Mouse (Mus musculus) urinary bladder, adult 18-20 months (tissue): ENCODE measurements around the gene Pspc1.
"Not testable (repeated sequence)": the region's sequence is repeated elsewhere in the genome, so short reads cannot be mapped to it uniquely, and the experiment has no call there.

Source experiments
- DNase-seq, 2 experiments: peaks; one replicate each; pipeline ENCODE4 v3.0.0; 2022; ENCODE audit warnings: low spot score in 2 of 2, mixed read lengths in 2 of 2

The Pspc1 gene

GRCm38 (mm10) chr14:56778200-56778932, at the start of gene Pspc1:
Pspc1 (minus strand) TSS chr14:56778316.
- peak; percentile 94 to 95 for DNase-seq

- DNase-seq, result no peak
Measured at GRCm38 (mm10) chr14:56824562-56824961, 46.4 kb upstream of the Pspc1 start.

- DNase-seq, result no peak
Measured at GRCm38 (mm10) chr14:56817616-56818015, 39.5 kb upstream of the Pspc1 start.

GRCm38 (mm10) chr14:56817131-56817530, 39.0 kb upstream of the Pspc1 start:
- DNase-seq, result no peak

- no peak for DNase-seq
Measured at GRCm38 (mm10) chr14:56816541-56816940, 38.4 kb upstream of the Pspc1 start.

GRCm38 (mm10) chr14:56812520-56813036, 34.5 kb upstream of the Pspc1 start:
- peak; percentile 53 to 72 for DNase-seq

GRCm38 (mm10) chr14:56811701-56812339, 33.7 kb upstream of the Pspc1 start, which contains the start of gene Zmym5:
Zmym5 (minus strand) TSS chr14:56811716.
- peak; percentile 86 to 90 for DNase-seq

- peak; percentile 31 to 54 for DNase-seq
Measured at GRCm38 (mm10) chr14:56810781-56811690, 32.9 kb upstream of the Pspc1 start.

GRCm38 (mm10) chr14:56793243-56793642, 15.1 kb upstream of the Pspc1 start:
- DNase-seq, result no peak

- no peak for DNase-seq
Measured at GRCm38 (mm10) chr14:56784575-56784974, 6.5 kb upstream of the Pspc1 start.

GRCm38 (mm10) chr14:56778933-56779300, 801 bp upstream of the Pspc1 start:
- no peak for DNase-seq

GRCm38 (mm10) chr14:56777360-56778136, 568 bp downstream of the Pspc1 start:
- peak; percentile 43 to 72 for DNase-seq

GRCm38 (mm10) chr14:56776571-56777238, 1.4 kb downstream of the Pspc1 start:
- no peak for DNase-seq

- DNase-seq, result no peak
Measured at GRCm38 (mm10) chr14:56775416-56775815, 2.7 kb downstream of the Pspc1 start.

- not testable (repeated sequence) for DNase-seq
Measured at GRCm38 (mm10) chr14:56766438-56766837, 11.7 kb downstream of the Pspc1 start.

GRCm38 (mm10) chr14:56765117-56765516, 13.0 kb downstream of the Pspc1 start:
- DNase-seq, result not testable (repeated sequence)

GRCm38 (mm10) chr14:56751282-56751681, 26.8 kb downstream of the Pspc1 start:
- DNase-seq, result no peak

- DNase-seq, result no peak
Measured at GRCm38 (mm10) chr14:56740175-56740574, 37.9 kb downstream of the Pspc1 start.

GRCm38 (mm10) chr14:56726493-56726892, 51.6 kb downstream of the Pspc1 start:
- no peak for DNase-seq

- DNase-seq, result no peak
Measured at GRCm38 (mm10) chr14:56705687-56706086, 72.4 kb downstream of the Pspc1 start.

- no peak for DNase-seq
Measured at GRCm38 (mm10) chr14:56702644-56703043, 75.5 kb downstream of the Pspc1 start.
